Mouse (Mus musculus) right cerebral cortex, postnatal 4 days (tissue): ENCODE results near the gene Kif1c.

Experiments used
- DNase-seq: peaks from one replicate; pipeline ENCODE4 v3.0.0-alpha.2; 2022

Gene Kif1c

DNA sequence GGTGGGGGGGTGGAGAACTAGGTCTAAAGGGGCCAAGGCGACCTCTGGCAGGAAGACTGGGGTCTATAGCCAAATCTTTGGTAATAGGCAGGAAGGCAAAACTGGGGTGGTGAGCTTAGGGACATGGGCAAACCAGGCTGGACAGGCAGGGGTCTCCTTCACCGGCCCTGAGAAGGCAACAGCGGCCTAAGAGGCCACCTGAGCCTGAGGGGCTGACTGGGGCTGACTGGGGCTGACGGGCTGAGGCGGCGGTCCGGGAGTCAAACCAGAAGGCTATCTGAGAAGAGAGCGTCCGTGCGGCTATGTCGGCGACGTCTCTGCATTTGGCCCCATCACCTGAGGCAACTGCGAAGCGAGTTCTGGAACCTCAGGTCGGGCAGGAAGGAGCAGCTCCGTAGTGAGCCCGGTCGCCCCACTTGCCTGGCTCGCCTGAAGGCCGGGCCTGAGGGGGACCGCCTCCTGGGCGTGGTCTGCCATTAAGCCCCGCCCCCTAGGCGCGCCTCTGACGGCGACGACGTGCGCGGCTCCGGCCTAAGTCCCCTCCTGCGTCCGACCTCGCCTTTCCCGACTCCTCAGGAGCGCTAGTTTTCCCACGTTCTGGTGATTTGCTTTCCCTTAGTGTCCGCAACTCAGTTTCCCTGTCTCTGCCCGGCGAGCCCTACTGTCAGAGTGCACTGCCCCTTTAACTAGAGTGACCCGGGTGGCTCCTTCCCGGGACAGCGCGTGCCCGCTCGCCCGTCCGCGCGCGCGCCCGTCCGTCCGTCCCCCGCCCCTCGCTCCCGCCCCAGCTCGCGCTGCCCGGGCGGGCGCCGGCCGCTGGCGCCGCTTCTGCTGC, at the start of gene Kif1c, which contains the start of gene Inca1:
Gene Kif1c (plus strand): TSS at position 827 of the 835 bp plus-strand sequence.
Gene Inca1 (minus strand): TSS at position 434 of the 835 bp plus-strand sequence.
- DNase-seq = peak; percentile 96

DNA sequence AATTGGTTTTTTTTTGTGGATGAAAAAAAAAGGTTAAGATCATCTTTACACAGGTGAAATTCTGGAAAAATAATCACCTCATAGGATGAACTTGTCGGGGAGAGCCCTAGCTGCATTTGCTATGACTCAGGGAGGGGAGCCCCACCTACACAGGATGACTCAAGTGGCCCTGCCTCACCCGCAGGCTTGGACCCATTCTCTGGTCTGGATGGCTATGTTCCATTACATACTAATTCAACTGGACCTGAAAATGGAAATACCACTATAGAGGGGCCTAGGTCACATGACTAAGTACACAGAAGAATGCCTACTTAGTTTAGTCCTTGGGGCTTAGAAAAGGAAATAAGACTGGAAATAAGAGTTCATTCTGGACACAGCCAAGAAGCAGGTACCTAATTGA, 49.0 kb upstream of the Kif1c start:
- no peak for DNase-seq

DNA sequence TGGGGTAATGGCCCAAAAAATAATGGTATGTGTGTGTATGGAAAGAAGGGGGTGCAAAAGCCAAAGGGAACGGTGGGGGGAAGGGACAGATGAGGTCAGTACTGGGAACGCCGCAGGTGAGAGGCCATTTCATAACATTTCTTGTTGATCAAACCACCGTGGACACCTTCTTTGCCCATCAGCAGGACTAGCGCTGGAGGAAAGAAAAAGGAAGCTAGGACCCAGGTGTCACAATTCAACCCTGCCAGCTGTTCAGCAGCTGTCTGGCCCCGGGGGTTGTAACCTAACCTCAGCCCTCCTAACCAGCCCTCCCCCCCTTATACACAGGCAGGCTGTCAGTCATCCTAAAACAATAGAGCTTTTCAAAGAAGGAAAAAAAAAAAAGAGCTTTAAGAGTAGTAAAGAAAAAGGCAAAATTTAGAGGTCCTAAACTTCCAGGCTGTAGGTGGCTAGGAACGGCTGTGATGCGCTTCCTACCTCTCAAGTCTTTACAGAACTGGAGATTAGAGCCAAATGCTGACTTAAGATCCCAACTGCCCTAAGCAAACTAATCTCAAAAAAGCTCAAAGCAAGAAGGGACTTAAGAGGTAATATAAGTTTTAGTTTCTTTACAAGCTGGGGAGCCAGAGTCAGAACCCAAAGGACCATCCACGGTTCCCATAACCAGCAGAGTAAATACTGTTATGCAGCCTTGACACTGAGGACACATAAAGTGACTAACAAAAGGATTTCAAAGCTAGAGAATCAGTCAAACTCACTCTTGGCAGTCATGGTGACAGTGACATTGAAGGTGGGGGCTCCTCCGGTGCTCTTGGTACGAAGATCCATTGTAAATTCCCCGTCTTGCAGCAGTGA, 48.1 kb upstream of the Kif1c start:
- no peak for DNase-seq

DNA sequence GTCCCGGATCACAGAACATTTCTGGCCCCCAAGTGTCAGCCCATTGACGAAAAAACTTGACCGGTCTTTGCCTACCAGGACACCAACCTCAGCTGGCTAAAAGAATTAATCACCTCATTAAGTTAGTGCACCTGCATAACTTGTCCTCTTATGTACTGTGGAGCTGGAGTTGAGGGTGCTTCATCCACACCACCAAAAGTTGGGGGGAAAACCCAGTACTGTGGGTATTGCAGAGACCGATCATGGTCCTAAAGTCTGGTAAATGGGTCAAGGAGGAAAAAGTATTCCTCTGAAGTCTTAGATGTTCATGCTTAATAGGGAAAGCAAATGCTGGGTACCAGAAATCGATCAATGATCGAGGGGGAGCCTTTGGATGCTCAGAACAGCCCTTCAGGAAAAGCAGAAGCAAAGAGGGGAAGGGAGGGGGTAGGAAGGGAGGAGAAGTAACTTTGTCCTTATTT, 47.4 kb upstream of the Kif1c start:
- DNase-seq = no peak

DNA sequence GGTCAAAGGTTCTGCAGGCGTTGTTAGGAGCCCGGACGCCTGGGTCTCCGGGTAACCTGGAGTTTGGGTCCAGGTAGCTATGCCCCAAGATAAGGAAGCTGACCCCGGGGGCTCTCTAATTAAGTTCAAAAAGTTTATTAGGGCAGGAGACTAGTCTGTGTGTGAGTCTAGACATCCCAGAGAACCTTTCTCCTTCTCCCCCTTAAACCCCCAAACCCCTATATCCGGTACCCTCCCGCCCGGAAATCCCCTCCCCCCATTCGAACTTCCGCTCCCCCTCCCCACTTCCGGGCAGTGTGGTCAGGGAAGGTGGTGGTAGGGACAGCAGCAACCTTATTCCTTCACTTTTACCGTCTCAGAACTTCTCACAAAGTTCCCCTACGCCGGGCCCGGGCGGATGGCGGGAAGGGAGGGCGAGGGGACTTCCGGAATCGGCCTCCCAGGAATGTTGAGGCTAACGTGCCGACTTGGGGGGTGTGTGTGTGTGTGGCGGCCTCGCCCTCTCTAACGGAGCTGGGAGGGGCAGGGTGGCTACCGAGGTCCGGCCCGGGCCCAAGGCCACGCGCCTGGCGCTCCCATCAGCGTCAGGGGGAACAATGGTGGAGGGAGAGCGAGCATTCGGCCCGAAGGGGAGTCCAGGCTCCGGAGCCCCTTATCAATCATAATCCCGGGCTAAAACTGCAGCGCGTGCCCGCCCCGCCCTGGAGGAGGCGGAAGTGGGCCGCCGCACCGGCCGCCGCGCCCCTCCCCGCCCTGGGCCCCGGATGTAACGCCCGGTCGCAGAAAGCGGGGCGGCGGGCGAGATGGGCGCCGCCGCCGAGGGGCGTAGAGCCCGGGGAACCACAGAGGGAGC, 46.8 kb upstream of the Kif1c start:
- peak; percentile 64 for DNase-seq

DNA sequence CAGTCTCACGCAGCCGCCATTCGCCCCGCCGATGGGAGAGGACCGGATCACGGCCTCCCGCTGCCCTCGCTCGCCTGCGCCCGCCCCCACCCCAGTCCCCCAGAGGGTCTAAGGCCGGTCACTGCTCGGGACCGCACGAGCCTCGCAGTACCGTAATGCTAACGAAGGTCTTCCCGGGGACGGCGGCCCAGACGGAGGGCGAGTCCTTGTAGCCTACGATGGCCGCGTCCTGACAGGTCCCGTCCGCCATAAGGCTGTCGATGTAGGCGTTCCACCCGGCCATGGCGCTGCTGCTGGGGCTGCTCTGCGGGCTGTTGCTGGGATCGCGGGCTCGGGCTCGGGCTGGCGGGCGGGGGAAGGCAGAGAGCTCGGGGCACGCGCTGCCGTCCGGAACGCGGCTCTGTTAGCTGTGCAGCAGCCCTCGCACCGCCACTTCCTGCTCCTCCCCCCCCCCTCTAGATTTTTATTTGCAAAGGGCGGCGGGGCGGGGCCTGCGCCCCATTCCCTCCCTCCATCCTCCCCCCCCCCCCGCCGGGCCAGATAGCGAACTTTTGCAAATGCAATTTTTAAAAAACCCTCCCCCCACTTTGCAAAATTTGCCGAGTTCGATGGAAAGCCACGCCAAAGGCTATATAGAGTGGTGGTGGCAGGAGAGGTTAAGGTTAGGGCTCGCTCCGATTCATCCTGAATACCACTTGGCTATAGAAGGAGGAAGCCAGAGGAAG, 46.0 kb upstream of the Kif1c start, which contains the start of gene Pfn1:
Gene Pfn1 (minus strand): TSS at position 447 of the 725 bp plus-strand sequence.
- peak; percentile 77 for DNase-seq

DNA sequence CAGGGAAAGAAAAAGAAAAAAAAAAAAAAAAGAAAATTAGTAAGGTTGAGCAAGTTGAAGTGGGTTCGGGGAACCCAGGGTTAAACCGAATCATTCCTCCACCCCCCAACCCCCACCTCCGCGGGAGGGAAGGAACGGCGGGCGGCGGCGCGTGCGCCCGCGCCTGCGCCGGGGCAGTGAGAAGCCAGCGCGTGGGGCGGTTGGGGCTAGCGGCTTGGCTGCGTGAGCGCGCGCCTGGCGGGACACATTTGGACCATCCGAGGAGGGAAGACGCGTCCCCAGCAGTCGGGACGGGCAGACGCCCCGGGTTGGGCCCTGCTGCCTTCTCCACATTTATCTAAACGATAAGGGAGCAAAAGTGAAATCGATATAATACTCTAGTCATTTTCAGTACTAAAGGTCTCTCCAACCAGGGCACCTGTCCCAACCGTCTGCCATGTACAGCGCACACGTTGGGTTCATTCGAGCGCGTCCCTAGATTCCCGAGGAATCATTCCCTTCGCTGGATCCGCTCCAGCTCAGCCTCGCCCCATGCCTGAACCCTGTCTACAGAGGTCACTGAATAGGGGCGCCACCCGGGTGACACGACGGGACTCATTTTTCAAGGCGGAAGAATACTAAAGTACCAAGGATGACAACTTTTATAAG, 45.3 kb upstream of the Kif1c start:
- DNase-seq = peak; percentile 83

DNA sequence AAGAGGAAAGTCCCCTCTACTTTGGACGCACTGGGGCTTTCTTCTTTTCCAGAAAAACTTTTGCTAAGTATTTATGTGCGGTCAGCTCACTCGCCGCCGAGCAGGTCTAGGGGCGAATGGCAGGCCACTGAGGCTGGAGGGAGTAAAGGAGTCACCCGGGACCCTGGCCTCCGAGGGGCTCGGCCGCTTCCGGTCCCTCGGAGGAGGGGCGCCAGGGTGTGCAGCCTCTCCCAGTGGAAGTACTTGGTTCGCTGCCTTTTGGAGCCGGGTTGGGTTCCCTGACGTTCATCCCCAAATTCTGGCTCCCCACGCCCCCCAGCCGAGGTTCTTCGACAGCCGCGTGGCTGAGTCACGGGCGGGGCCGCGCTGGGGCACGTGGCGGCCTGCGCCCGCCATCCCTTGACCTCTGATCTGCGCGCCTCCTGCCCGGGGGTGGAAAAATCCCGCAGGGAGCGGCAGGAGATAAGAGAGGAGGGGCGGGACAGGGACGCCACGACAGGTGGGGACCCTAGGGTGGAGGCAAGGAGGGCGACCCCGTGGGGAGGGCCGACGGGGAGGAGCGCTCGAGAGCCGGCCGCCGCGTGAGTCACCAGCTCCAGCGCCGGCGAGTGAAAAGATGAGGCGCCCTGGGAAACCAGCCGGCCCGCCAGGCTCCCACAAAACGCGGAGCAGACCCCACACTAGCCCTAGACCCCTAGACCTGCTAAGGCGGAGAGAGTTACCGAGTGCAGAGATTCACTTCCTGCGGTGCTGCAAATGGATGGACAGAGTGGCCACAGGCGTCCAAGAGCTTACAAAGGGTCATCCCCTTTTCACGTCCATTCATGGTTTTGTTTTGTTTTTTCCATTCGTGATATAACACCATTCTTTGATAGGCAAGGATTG, 44.5 kb upstream of the Kif1c start:
- DNase-seq = no peak

DNA sequence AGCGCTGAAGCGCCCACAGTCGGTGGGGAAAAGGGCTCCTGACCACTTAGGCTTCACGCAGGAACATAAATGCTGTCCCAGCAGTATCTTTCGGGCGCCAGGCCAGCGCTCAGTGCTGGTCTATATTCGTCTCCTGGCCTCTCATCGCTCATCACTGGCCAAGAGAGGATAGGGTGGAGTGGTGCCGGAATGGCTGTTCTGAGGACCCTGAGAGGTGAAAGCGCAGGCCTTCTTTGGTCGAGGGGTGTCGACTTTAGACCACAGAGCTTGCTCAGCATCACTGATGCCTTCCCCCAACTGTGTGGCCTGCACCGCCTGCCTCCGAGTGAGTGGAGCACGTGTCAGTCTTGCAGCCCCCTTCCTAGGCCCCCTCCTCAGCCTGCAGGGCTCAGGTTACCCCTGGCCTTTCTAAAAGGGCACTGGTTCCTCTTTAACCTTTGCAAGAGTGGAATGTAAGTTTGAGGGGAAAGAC, 43.9 kb upstream of the Kif1c start:
- no peak for DNase-seq

DNA sequence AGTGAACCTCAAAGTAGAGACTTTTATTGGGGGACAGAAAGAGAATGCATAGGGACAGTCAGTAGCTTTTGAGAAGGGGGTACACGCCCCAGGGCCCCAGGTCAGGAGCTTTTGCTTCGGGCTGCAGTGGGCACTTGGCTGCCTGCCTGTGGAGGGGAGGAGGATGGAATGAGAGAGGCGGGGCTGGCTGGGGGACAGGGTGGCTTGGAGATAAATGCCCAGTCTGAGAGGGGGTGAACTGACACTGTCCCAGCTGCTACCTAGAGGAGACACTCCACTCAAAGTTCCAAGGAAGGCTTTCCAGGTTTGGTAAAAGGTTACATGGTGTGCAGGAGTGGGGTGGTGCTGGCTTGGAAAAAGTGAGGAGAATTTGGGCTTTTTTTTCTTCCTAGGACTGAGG, 43.4 kb upstream of the Kif1c start, which contains the start of gene Eno3:
Gene Eno3 (plus strand): TSS at position 239 of the 400 bp plus-strand sequence.
- DNase-seq = no peak

DNA sequence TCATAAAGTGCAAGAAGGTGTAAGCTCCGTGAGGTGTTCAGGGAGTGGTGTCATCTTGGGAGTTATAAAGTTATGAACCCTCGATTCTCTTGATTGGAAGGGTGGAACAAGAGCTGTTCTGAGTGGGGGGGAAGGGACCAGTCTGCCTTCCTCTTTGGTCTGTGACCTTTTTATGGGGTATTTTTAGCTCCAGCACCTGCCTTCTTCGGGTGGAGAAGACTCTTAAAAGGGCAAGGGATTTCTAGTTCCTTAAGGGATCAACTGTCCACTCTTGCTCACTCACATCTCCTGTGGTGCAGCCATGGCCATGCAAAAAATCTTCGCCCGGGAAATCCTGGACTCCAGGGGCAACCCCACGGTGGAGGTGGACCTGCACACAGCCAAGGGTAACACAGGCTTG, 42.8 kb upstream of the Kif1c start:
- DNase-seq = no peak

DNA sequence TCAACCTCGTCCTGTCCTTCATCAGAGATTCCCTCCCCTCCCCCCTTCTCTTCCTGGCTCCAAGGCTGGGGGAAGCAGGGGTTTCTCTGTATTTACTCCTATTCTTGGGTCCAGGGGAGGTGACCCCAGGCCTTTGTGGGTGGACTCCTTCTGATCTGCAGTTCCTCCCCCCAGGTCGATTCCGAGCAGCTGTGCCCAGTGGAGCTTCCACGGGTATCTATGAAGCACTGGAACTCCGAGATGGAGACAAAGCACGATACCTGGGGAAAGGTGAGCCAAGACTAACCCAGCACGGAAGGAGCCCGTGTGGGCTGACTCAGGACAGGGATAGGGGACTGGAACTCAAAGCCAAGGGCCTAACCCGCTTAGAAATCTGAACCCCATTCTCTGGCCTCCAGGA, 42.4 kb upstream of the Kif1c start:
- no peak for DNase-seq

DNA sequence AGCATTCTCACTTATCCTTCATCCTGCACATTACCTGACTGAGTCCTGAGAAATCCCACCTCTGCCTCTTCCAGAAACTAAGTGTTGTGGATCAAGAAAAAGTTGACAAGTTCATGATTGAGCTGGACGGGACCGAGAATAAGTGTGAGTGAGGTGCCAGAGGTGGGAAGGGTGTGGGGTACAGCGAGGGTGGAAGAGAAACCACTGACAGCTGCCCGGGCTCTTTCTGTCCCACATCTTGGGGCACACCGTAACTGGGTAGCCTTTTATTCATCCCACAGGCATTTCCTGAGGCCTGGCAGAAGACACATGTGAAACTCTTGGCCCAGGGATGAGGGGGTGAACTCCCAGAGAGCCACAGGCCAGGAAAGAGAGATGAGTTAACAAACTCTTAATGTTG, 41.8 kb upstream of the Kif1c start:
- DNase-seq = no peak

DNA sequence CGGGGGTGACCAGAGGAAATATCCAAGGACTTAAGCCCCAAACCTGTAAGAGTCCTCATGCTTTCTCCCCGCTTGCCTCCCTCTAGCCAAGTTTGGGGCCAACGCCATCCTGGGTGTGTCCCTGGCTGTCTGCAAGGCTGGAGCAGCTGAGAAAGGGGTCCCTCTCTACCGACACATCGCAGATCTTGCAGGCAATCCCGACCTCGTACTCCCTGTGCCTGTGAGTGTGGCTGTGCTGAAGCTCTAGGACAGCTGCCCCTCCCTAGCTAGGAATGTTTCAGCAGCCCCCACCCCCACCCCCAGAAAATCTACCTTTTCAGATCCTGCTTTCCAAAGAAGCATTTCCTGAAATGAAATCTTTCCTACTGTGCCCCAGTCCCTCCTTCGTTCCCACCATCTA, 41.4 kb upstream of the Kif1c start:
- DNase-seq = no peak

DNA sequence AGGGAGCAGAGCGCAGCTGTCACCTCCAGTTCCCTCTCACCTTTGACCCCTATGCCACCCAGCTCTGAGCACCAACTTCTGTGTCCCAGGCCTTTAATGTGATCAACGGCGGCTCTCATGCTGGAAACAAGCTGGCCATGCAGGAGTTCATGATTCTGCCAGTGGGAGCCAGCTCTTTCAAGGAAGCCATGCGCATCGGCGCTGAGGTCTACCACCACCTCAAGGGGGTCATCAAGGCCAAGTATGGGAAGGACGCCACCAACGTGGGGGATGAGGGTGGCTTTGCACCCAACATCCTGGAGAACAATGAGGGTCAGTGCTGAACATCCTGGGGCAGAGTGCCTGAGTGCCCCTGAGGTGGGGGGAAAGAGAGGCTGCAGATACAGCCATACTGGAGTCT, 39.8 kb upstream of the Kif1c start:
- DNase-seq = no peak

DNA sequence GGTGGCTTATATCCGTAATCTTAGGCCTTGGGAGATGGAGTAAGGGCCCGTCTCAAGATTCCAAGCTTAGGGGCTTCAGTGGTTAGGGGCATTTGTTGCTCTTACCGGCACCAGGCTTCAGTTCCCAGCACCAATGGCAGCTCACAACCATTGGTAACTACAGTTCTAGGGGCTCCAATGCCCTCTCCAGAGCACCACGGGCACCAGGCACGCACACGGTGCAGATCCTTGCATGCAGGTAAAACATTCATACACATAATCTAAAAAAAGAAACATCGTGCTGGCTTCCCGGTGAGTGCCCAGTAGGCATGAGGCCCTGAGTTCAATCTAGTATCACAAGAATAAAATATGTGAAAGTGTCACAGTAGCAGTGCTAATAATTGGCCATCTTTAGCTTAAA, 37.2 kb upstream of the Kif1c start:
- DNase-seq = no peak

DNA sequence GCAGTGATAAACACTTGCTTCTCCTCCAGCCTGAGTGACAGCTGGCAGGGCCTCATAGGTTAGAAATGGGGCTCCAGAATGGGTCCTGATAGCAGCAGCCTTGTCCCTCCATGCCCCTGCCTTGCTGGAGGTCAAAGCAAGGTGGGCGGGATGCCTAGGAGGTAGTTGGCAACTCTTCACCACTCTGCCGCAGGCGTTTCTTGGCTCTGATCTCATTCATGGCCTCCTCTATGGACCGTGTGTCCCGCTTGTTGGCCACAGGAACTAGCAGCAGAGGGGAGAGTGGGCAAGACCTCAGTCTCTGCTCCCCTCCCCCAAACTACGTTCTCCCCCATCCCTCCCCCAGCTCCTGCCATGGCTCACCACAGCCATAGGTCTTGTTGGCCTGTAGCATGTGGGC, 36.4 kb upstream of the Kif1c start:
- DNase-seq = no peak

DNA sequence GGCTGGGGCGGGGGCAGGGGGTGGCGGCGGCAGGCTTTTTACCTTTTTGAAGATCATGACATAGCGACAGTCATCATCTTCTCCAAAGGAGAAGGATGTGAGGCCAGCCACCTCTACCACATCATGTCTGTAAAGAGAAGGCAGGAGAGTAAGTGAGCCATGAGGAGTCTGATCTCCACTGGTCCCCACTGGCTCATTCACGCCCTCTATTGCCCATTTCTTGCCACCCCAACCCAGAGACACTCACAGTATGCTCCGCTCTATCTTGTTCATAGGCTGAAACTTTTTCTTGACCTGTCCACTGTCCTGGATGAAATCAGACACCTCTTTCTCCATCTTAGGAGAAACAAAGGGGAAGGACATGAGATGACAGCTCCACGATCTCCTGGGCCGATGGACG, 35.6 kb upstream of the Kif1c start:
- DNase-seq = no peak

DNA sequence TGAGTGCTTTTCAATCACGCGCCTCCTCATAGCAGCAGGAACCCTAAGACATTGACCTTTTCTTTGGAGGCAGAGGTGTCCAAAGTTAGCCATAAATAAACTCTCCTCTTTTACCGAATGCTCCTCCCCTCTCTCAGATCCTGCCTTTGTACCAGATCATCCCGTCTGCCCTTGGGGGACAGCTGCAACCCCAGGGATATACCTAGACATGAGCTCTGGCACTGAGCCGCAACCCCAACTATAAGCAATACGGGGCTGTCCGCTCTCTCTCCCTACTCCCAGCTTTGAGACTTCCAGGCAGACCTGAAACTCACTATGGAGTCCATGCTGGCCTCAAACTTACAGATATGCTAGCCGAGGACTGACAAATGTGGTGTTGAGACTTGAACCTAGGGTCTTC, 33.7 kb upstream of the Kif1c start:
- no peak for DNase-seq
